Mouse (Mus musculus): ENCODE data around the gene Sbk3. TPM values are rescaled to one million over a fixed set of nuclear protein-coding genes. Genes with fewer than 3 reads are reported as not detected.
A peak's percentile ranks its signal among the peaks of the same experiment; 100 is the strongest.

The Sbk3 gene
- polyA plus RNA-seq, 1 experiment from 2014 or later = 0.60 TPM

DNA sequence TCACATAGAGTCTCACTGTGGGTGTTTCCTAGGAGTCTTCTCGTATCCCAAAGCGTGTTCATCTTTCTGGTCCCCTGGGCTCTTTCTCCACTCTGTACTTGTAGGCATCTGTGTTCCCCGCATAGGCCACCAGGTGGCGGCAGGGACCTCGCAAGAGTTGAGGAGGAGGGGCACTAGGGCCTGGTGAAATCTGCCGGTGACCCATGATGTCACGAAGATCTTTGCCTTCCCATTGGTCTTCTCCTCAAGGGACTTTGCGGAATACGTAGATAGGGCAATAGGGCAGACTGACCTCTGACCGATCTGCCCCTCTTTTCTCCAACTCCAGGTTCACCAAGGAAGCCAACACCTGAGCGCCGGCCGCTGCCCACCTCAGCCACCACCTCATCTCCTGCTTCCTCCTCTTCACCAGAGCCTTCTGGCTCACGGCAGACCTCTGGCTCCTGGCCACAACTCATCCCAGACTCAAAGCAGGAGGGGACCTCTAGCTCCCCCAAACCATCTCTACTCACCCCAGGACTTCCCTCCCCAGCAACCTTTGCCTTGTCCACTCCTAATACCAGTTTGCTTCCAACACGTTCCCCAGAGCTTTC is 27.6 kb downstream of the Sbk3 start:
- ATAC-seq = peak; percentile 73
- Histone ChIP-seq H3K9ac (ENCODE audit: low read depth, low read length) (0 out of 2 replicates have a peak overlapping the region, but pooled peaks have one; percentile 16), H3K4me1 (ENCODE audit: control insufficient read depth, insufficient read depth, low read length) (no peaks in the 10 kb centered on the region), H3K4me3 (ENCODE audit: low read depth, low read length) (peak overlapping the region; percentile 38), H3K27ac (ENCODE audit: low read length) (no peak overlapping the region), H3K4me2 (ENCODE audit: low read length) (peak overlapping the region; percentile 63), H3K27me3 (ENCODE audit: control insufficient read depth, insufficient read depth, low read depth, low read length) (no peaks in the 10 kb centered on the region), H3K9me3 (replicated peaks; ENCODE audit: control insufficient read depth, low read length, poor library complexity, severe bottlenecking) (no peaks in the 10 kb centered on the region), H3K36me3 (ENCODE audit: control insufficient read depth, insufficient read depth, low read length) (no peaks in the 10 kb centered on the region)
- whole genome bisulfite sequencing = 19% methylated on average over 15 of the region's 15 CpGs

DNA sequence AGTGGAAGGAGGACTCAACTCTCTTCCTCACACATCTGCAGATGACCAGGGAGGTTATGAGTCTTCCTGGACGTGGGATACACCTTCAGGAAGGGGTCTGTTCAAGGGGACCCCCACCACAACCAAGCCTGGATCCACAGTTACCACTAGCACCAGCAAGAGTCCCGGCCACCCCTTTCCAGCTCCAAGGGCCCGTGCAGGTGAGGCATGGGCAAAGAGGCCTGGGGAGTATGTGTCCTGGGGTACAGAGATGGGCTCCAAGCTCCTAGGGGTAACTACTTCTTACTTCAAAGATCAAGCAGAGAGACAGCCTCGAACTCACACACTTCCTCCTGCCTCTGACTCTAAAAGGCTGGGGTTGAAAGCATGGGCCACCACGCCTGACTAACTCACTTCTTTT is 28.3 kb downstream of the Sbk3 start:
- no peak overlapping the region for H3K4me3 ChIP-seq (ENCODE audit: low read depth, low read length)
- no peaks in the 10 kb centered on the region for H3K27me3 ChIP-seq (ENCODE audit: control insufficient read depth, insufficient read depth, low read depth, low read length)
- H3K4me2 ChIP-seq (ENCODE audit: low read length) = no peak overlapping the region
- 59% methylated on average over 5 of the region's 5 CpGs for WGBS
- H3K9ac ChIP-seq (ENCODE audit: low read depth, low read length) = no peak overlapping the region
- H3K4me1 ChIP-seq (ENCODE audit: control insufficient read depth, insufficient read depth, low read length) = no peaks in the 10 kb centered on the region
- ATAC-seq = no peak
- no peaks in the 10 kb centered on the region for H3K9me3 ChIP-seq (replicated peaks; ENCODE audit: control insufficient read depth, low read length, poor library complexity, severe bottlenecking)
- H3K36me3 ChIP-seq (ENCODE audit: control insufficient read depth, insufficient read depth, low read length) = no peaks in the 10 kb centered on the region
- H3K27ac ChIP-seq (ENCODE audit: low read length) = no peak overlapping the region

DNA sequence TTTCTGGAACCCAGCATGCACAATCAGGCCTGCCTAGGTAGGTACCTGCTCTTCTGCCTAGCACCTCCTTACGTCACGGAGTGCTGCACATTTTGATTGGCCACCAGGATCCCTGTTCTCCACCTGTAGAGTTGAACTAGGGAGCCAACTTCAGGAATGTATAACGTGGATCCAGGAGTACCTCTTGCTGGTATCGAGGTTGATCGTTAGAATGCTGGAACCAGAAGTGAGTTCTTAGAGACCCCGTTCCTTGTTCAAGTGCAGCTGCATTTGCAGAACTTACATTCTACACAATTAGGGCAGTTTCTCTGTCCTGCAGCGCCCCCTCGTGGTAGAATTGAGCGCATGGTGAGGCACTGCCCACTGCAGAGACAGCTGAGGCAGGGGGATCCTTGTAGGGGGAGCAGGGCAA is 30.9 kb downstream of the Sbk3 start:
- no peaks in the 10 kb centered on the region for H3K4me1 ChIP-seq (ENCODE audit: control insufficient read depth, insufficient read depth, low read length)
- H3K36me3 ChIP-seq (ENCODE audit: control insufficient read depth, insufficient read depth, low read length) = no peaks in the 10 kb centered on the region
- ATAC-seq = peak; percentile 66; the same call in 1 of the 2 replicates
- WGBS = 18% methylated on average over 9 of the region's 9 CpGs
- H3K4me3 ChIP-seq (ENCODE audit: low read depth, low read length) = no peak overlapping the region
- H3K9ac ChIP-seq (ENCODE audit: low read depth, low read length) = no peak overlapping the region
- no peaks in the 10 kb centered on the region for H3K9me3 ChIP-seq (replicated peaks; ENCODE audit: control insufficient read depth, low read length, poor library complexity, severe bottlenecking)
- no peaks in the 10 kb centered on the region for H3K27me3 ChIP-seq (ENCODE audit: control insufficient read depth, insufficient read depth, low read depth, low read length)
- no peak overlapping the region for H3K4me2 ChIP-seq (ENCODE audit: low read length)
- no peak overlapping the region for H3K27ac ChIP-seq (ENCODE audit: low read length)

DNA sequence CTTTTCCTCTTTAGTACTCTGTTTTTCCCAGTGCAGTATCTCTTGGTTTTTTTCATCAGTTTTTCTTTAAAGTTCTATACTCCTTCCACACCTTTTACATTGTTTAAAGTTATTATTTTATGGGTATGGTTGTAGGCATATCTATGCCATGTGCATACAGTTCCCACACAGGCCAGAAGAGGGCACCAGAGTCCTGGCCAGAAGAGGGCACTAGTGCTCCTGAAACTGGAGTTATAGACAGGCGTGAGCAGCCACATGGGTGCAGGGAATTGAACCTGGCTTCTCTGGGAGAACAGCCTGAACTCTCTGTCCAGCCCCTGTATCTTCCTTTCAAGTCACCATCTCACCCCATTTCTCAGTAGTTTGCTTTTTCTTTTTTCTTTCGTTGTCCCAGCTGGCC is 32.5 kb downstream of the Sbk3 start:
- no peak overlapping the region for H3K9ac ChIP-seq (ENCODE audit: low read depth, low read length)
- no peaks in the 10 kb centered on the region for H3K27me3 ChIP-seq (ENCODE audit: control insufficient read depth, insufficient read depth, low read depth, low read length)
- no peaks in the 10 kb centered on the region for H3K36me3 ChIP-seq (ENCODE audit: control insufficient read depth, insufficient read depth, low read length)
- WGBS = 46% methylated on average over 2 of the region's 2 CpGs
- H3K4me1 ChIP-seq (ENCODE audit: control insufficient read depth, insufficient read depth, low read length) = no peaks in the 10 kb centered on the region
- no peaks in the 10 kb centered on the region; the same call in 1 of the 2 replicates for H3K9me3 ChIP-seq (replicated peaks; ENCODE audit: control insufficient read depth, low read length, poor library complexity, severe bottlenecking)
- no peak overlapping the region for H3K27ac ChIP-seq (ENCODE audit: low read length)
- no peak for ATAC-seq
- no peak overlapping the region for H3K4me3 ChIP-seq (ENCODE audit: low read depth, low read length)
- H3K4me2 ChIP-seq (ENCODE audit: low read length) = no peak overlapping the region

DNA sequence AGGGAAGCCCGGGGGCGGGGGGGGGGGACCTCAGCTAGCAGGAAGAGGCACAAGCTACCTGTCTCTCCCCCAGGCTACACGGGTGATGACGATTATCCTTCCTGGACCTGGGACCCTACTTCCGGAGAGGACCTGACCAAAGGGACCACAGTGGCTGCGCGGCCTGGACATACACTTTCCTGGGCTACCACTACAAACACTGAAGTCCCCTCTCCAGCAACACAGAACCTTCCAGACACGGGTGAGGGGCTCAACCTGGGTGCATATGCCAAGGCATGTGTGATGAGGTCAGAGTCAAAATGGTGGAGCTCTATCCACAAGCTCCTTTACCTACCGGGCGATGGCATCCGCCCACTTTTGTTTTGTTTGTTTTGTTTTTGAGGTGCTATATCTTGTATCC is 33.6 kb downstream of the Sbk3 start:
- Histone ChIP-seq H3K4me2 (ENCODE audit: low read length) (no peak overlapping the region), H3K4me1 (ENCODE audit: control insufficient read depth, insufficient read depth, low read length) (no peaks in the 10 kb centered on the region), H3K4me3 (ENCODE audit: low read depth, low read length) (no peak overlapping the region), H3K36me3 (ENCODE audit: control insufficient read depth, insufficient read depth, low read length) (no peaks in the 10 kb centered on the region), H3K9me3 (replicated peaks; ENCODE audit: control insufficient read depth, low read length, poor library complexity, severe bottlenecking) (no peaks in the 10 kb centered on the region; the same call in 1 of the 2 replicates), H3K9ac (ENCODE audit: low read depth, low read length) (no peak overlapping the region), H3K27ac (ENCODE audit: low read length) (no peak overlapping the region), H3K27me3 (ENCODE audit: control insufficient read depth, insufficient read depth, low read depth, low read length) (no peaks in the 10 kb centered on the region)
- no peak for ATAC-seq
- 81% methylated on average over 10 of the region's 11 CpGs for WGBS

DNA sequence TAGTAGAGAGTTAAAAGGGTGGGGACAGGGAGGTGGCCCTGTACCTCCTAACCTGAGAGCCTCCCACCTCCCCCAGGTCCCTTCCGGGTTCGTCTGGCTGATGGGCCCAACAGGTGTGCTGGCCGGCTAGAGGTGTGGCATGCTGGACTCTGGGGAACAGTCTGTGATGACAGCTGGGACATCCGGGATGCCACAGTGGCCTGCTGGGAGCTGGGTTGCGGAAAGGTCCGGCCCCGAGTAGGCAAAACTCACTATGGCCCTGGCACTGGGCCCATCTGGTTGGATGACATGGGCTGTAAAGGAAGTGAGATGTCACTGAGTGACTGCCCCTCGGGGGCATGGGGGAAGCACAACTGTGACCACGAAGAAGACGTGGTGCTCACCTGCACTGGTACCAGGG is 34.1 kb downstream of the Sbk3 start:
- Histone ChIP-seq H3K9ac (ENCODE audit: low read depth, low read length) (no peak overlapping the region), H3K36me3 (ENCODE audit: control insufficient read depth, insufficient read depth, low read length) (no peaks in the 10 kb centered on the region), H3K27me3 (ENCODE audit: control insufficient read depth, insufficient read depth, low read depth, low read length) (no peaks in the 10 kb centered on the region), H3K4me1 (ENCODE audit: control insufficient read depth, insufficient read depth, low read length) (no peaks in the 10 kb centered on the region), H3K9me3 (replicated peaks; ENCODE audit: control insufficient read depth, low read length, poor library complexity, severe bottlenecking) (no peaks in the 10 kb centered on the region; the same call in 1 of the 2 replicates), H3K27ac (ENCODE audit: low read length) (no peak overlapping the region), H3K4me2 (ENCODE audit: low read length) (no peak overlapping the region), H3K4me3 (ENCODE audit: low read depth, low read length) (no peak overlapping the region)
- WGBS = 85% methylated on average over 10 of the region's 10 CpGs
- ATAC-seq = no peak

DNA sequence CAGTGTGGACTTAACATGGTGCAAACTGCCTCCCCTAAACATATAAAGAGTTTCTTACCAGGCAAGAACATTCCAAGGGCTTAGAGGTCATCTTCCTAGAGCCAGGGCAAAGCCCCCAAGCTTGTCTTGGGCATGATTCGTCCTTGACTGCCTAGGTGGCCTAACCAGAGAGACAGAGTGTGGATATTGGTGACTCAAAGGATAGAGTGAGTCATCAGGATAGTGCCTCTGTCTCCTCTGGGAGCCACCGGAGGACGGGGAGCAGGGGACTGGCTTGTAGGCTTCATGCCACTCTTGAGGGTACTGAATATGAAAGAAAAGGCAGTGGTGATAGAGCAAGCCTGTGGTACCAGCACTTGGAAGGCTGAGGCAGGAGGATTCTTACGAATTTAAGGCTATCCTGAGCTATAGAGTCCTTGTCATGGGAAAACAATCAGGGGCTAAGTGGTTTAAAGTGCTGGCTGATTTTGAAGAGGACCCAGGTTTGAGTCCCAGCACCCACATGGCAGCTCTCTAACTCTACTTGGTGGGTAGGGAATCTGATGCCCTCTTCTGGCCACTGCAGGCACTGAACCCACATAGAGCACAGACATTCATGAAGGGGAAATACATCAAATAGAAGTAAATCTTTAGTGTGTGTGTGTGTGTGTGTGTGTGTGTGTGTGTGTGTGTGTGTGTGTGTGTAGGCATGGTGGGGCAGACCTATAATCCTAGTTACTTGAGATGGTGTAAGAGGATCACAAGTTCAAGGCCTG is 36.6 kb downstream of the Sbk3 start:
- no peaks in the 10 kb centered on the region; the same call in 1 of the 2 replicates for H3K9me3 ChIP-seq (replicated peaks; ENCODE audit: control insufficient read depth, low read length, poor library complexity, severe bottlenecking)
- WGBS = 83% methylated on average over 4 of the region's 4 CpGs
- ATAC-seq = no peak
- no peak overlapping the region for H3K9ac ChIP-seq (ENCODE audit: low read depth, low read length)
- no peak overlapping the region for H3K27ac ChIP-seq (ENCODE audit: low read length)
- H3K27me3 ChIP-seq (ENCODE audit: control insufficient read depth, insufficient read depth, low read depth, low read length) = no peaks in the 10 kb centered on the region
- H3K4me1 ChIP-seq (ENCODE audit: control insufficient read depth, insufficient read depth, low read length) = no peaks in the 10 kb centered on the region
- no peak overlapping the region for H3K4me2 ChIP-seq (ENCODE audit: low read length)
- H3K36me3 ChIP-seq (ENCODE audit: control insufficient read depth, insufficient read depth, low read length) = no peaks in the 10 kb centered on the region
- H3K4me3 ChIP-seq (ENCODE audit: low read depth, low read length) = no peak overlapping the region

DNA sequence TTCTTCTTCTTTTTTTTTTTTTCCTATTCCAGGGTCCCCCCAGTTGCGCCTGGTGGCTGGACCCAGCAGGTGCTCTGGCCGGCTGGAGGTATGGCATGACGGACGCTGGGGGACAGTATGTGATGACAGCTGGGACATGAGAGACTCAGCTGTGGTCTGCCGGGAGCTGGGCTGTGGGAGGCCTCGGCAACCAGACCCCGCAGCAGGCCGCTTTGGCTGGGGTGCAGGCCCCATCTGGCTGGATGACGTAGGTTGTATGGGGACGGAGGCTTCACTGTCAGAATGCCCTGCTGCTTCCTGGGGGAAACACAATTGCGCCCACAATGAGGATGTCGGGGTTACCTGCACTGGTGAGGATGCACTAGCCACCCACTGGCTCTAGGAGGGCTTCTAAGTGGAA is 37.9 kb downstream of the Sbk3 start:
- H3K4me1 ChIP-seq (ENCODE audit: control insufficient read depth, insufficient read depth, low read length) = no peaks in the 10 kb centered on the region
- H3K9ac ChIP-seq (ENCODE audit: low read depth, low read length) = no peak overlapping the region
- no peaks in the 10 kb centered on the region for H3K27me3 ChIP-seq (ENCODE audit: control insufficient read depth, insufficient read depth, low read depth, low read length)
- no peak overlapping the region for H3K4me2 ChIP-seq (ENCODE audit: low read length)
- H3K9me3 ChIP-seq (replicated peaks; ENCODE audit: control insufficient read depth, low read length, poor library complexity, severe bottlenecking) = no peaks in the 10 kb centered on the region; the same call in 1 of the 2 replicates
- ATAC-seq = no peak
- H3K36me3 ChIP-seq (ENCODE audit: control insufficient read depth, insufficient read depth, low read length) = no peaks in the 10 kb centered on the region
- no peak overlapping the region for H3K27ac ChIP-seq (ENCODE audit: low read length)
- WGBS = 85% methylated on average over 12 of the region's 12 CpGs
- no peak overlapping the region for H3K4me3 ChIP-seq (ENCODE audit: low read depth, low read length)

DNA sequence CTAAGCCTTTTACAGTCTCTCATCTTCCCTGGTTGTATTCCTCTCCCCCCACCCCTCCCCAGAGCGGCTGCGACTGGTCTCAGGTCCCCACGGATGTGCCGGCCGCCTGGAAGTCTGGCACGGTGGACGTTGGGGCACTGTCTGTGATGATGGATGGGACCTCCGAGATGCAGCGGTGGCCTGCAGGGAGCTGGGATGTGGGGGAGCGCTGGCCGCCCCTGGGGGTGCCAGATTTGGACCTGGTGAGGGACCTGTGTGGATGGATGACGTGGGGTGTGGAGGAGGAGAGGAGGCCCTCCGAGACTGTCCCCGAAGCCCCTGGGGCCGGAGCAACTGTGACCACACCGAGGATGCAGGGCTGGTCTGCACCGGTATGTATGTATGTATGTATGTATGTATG is 42.6 kb downstream of the Sbk3 start:
- H3K4me3 ChIP-seq (ENCODE audit: low read depth, low read length) = no peak overlapping the region
- H3K9ac ChIP-seq (ENCODE audit: low read depth, low read length) = no peak overlapping the region
- H3K4me2 ChIP-seq (ENCODE audit: low read length) = no peak overlapping the region
- no peaks in the 10 kb centered on the region for H3K27me3 ChIP-seq (ENCODE audit: control insufficient read depth, insufficient read depth, low read depth, low read length)
- H3K27ac ChIP-seq (ENCODE audit: low read length) = no peak overlapping the region
- H3K9me3 ChIP-seq (replicated peaks; ENCODE audit: control insufficient read depth, low read length, poor library complexity, severe bottlenecking) = no peaks in the 10 kb centered on the region
- no peak for ATAC-seq
- WGBS = 85% methylated on average over 17 of the region's 17 CpGs
- H3K36me3 ChIP-seq (ENCODE audit: control insufficient read depth, insufficient read depth, low read length) = no peaks in the 10 kb centered on the region
- peaks cover 23% of the 10 kb centered on the region for H3K4me1 ChIP-seq (ENCODE audit: control insufficient read depth, insufficient read depth, low read length)
